Mouse (Mus musculus) heart, adult 11 months (tissue): ENCODE measurements at regions not wholly inside any gene's neighbourhood (a gene's known extent, or its start where the extent isn't known, plus 50 kb on each side); places are given as distances from the start of the nearest gene placed in this dataset.

Source experiments
- DNase-seq: peaks from one replicate; pipeline ENCODE4 v3.0.0; 2022

DNA sequence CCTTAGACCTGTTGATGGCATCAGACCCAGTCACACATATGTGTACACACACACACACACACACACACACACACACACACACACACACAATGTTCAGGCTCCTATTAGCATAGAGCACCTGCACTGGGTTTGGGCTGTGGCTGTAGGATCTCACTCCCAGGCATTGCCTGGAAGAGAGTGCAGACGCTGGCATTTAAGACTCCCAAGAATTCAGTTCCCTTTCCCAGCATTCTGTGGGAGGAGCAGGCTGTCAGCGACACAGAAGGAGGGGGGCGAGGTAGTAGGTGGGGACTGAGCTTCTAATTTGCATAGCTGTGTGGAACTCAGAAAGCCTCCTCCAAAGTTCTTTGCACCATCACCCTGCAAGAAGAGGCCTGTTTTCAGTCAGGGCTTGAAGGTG is 374.2 kb upstream of the Fam49b start:
- peak; percentile 89 for DNase-seq

DNA sequence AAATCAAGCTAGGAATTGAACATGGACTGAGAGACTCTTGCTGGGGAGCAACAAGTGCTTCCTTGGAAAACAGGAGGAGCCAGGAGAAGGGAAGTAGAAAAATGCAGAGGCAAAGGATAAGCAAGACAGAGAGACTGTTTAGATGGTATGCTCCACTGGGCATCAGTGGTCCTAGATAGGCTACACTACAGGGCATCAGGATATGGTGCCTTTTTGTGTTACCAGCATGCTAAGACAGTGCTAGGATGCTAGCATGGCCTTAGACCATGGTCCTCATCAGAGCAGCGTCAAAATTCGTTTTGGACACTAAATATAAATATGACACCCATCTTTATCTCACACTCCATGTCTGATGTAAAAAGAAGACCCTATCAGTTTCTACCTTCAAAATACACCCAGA is 374.6 kb upstream of the Fam49b start:
- peak; percentile 30 for DNase-seq

DNA sequence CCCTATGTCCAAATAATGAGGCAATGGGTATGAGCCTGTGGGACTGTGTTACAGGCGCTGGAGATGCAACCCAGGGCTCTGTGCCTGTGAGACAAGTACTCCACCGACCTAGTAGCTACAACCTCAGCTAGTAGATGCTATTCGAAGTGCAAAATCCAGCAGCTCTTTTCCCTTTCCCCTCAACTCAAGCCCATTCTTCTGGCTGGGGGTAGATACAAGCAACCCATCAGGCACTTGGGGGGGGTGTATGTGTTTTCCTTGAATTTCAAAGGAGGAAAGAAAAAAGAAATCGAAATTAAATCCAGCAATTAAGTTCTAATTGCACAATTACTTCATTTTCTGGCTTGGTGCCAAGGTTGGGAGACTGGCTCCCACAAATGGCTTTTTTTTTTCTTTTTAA is 372.4 kb upstream of the Gm21798 start:
- peak; percentile 76 for DNase-seq

DNA sequence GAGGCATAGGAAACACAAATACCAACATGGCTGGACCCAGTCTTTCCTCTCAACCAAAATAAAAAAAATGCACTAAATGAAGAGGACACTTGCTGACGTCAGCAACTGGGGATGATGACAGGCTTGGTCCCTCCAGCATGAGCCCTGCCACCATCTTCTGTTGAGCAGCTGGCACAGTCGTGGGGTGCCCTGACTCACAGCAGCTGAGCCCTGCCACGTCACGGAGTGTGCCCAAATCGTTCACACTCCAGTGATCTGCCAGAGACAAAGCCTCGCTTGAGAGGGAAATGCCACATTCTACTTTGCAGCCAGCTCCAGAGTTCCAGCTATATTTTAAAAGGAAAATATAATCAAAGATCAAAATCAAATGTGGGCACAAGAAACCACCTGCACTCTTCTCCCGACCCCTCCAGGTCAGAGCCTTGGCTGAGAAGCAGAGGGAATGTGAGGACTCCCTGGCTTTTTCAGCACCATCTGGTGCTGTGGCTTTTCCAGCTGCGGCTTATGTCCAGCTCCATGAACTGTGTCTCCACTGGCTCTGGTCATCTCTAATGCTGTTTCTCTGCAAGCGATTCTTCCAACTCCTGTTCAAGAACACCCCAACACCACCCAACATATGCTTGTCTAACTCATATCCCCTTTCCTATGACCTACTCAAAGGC is 371.0 kb upstream of the Gm21798 start:
- DNase-seq: peak; percentile 74

DNA sequence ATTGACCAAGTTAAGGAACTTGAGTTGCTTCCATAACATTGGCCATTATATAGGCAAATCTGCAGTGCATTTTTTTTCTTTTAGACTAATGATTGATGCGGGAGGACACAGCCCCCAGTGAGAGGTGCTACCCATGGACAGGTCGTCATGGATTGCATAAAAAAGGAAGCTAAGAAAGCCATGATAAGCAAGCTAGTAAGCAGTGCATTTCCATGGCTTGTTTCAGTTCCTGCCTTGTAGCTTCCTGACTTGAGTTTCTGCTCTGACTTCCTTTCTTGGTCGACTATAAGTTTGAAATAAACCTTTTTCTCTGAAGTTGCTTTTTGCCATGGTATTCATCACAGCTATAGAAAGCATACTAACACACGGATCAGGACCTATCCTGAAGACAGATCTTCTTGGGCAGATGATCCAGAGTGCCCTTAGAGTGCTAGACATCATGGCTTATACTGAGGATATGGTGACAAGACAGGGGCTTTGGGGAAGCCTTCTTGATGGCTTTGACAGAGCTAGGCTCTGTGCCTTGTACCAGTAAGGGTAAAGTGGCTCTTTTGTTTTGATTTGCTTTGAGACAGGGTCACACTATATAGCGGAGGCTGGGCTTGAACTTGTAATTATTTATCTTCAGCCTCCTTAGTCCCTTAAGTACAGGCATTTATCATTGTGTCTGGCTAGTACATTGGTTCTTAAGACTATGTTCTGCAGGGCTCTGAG is 370.1 kb upstream of the Gm21798 start:
- peak; percentile 55 for DNase-seq

DNA sequence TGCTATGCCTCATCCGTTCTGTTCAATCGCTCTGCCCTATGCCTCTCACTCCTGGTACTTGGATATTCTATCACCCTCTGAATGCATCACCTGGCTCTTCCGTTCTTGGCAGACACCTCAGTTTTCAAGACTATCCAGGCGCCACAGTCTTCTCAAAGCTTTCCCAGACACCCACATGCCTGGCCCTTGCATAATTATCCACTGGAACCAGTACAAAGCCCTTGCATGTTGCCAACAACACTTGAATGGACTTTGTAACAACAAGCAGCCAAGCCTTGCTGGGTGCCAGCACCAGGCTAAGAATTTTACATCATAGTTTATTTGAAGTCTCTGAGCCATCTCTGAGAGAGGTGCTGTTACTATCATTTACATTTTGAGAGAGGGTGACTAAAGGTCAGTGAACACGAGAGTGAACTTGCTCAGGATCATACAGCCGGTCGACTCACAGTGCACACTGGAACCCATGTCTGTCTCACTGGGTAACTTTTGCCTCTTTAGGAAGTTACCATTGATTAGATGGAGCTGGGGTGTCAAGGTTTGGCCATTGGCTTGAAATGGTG is 368.8 kb upstream of the Gm21798 start:
- DNase-seq: peak; percentile 96

DNA sequence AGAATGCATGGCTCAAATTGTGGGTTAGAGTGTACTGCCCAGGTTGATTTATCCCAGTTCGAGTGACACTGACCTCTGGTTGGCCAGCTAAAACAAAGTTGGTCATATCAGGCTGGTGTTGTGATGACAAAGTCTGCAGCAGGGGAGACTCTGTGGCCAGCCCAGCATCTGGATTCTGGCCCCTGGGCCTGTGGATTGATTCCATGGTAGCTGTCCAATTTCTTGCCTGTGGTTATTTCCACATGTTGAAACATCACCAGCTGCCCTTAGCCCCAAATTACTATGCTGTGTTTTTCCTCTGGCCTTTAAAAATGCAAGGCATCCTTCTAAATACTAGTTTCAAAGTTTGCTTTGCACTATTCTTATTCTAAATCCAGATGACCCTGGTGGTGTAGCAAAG is 346.8 kb upstream of the Gm21798 start:
- DNase-seq: peak; percentile 96

DNA sequence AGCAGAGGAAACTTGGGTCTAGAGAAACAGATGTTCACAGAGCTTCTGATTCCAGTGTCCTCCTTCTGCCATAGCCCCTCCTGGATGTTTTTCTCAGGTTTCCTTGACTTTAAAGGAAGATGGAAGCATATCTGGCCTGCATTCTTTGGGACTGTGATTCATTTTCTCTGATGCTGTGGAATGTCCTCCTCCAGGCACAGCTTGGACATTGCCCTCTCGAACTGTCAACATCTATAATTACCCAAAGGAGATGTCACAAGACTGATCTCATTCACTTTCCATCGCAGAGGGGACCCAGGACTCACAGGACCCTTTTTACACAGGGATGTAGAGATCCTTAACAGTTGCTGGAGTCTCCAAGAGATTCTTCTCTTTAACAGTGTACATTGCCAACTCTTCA is 345.9 kb upstream of the Gm21798 start:
- peak; percentile 46 for DNase-seq

DNA sequence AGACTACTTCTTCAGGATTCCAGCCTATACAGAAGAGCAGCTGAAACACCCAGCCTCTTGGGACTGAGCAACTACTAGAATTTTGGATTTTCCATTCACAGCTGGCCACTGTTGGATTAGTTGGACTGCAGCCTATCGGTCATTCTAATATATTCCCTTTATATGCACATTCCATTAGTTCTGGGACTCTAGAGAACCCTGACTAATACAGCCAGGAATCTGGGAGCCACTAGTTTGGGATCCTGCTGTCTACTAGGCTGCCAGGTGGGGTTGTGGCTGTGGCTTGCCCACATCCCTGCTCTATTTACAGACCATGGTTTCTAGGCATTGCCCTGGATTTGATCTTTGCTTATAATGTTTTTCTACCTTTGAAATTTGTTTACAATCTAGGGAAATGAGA is 343.3 kb upstream of the Gm21798 start:
- DNase-seq: no peak

DNA sequence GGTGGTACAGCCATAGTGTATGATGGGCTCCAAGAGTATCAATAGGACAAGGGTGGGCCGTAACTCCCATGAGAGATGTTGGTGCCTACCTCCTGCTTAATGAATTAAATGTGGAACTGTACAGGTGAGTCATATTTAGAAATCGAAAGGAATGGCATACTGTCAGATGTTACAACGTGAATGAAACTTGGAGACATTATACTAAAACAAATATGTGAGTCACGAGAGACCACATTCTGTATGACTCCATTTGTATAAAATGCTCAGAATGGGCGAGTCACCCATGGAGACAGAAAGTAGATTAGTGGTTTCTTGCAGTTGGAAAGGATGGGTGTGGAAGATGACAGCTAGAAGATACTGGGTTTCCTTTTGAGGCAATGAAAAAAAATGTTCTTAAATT is 340.4 kb upstream of the Gm21798 start:
- no peak for DNase-seq

DNA sequence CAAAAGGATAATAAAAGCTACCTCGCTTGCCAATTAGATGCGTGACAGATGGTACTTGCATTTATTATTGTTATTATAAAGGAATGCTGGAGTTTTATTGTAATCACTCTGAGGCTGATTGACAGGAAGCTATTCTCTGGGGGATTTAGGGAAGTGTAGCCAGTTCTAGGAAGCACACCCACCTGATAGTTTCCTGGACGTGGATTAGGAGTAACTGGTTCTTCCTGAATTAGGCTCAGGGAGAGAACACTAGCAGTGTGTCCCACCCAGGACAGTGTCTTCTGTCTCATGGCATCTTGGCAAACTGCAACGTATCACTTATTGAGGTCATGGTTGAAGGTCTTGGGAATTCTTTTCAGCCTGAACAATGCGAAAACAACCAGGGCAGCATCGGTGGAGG is 336.9 kb upstream of the Gm21798 start:
- peak; percentile 93 for DNase-seq

DNA sequence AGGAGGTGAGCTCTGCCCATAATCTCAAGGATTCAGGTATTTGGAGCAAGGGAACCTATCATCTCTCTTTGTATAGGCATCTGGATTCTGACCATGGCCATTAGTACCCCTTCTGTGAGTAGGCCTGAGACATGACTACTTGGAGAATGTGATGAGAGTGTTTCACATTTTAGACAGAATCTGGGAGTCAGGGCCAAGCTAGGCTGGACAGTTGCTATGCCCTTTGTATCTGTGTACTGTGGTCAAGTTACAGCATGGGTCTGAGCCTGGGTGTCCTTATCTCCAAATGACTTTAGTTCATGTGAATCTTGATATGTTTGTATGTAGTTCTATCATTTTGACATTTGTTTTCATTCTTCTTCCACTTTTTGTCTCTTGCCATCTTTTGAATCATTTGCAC is 336.3 kb upstream of the Gm21798 start:
- peak; percentile 85 for DNase-seq

DNA sequence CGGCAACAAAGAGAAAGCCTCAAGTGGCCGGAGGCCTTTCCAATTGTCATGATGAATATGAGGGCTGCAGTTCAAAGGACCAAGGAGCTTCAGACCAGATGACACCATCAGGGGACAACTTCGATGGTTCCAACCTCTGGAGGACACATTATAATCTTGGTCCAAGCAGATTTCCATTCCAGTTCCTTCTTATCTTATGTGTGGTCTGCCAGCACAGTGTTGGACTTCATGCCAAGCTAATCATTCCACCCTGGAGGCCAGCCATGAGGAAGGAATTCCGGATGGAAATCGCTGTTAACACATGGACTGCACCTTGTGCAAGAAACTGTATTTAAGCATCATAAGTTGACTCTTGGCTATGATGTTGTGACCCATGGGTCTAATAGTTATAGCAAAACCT is 334.5 kb upstream of the Gm21798 start:
- DNase-seq: peak; percentile 93

DNA sequence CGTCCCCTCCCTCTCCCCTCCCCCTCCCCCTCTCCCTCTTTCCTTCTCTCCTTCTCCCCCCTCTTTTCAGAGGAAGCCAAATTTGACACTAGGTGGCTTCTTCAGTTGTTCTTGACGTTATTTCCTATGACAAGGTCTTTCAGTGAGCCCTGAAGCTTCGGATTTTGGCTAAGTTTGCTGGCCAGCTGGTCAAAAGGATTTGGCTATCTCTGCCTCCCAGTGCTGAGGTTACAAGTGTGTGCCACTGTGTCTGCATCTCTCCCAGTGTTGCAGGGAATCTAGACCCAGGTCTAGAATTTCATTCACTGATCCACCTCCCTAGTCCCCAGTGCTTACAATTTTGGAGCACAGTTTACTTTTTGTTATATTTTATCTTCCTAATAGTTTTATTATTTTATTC is 329.7 kb upstream of the Gm21798 start:
- no peak for DNase-seq

DNA sequence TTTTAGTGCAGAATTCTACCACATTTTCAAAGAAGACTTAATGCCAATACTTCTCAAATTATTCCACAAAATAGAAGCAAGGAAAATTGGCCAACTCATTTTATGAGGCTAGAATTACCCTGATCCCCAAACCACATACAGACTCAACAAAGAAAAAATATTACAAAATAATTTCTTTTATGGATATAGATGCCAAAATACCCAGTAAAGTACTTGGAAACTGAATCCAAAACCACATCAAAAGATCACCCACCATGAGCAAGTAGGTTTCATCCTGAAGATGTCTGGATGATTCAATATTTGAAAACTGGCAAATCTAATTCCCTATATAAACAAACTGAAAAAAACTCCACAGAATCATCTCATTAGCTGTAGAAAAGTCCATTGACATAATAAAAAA is 316.7 kb upstream of the Gm21798 start:
- DNase-seq: no peak

DNA sequence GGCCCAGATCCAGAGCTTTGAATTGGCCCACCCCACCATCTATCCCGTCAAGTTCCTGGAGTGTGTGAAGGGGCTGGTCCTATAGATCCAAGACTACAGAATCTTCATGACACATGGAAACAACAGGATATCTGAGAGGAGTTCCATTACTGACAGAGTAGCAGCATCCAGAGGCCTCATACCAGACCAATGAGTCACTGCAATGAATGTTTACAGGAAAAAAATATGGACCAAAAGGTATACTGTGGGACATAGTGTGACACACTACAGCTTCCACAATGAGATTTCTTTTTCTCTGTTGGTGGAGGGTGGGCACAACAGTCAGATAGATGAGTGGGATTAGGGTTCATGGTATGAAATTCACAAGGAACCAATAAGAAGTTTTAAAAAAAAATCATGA is 316.0 kb upstream of the Gm21798 start:
- peak; percentile 16 for DNase-seq

DNA sequence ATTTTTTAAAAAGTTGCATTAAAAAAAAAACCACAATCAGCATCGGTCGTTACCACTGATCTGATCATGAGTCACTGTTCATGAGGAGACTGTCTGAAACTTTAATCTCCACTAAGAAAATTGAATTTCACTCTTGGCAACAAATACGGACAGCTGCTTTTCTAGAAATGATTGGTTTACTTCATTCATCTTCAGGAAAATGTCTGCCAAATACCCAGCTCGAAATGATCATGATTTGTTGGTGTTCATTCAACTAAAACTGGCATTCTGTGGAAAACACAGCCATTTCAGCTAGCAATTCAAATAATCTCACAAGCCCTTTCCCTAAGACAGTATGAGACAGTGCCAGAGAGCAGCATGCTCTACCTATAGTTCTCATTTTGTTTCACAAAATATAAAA is 312.7 kb upstream of the Gm21798 start:
- DNase-seq: no peak

DNA sequence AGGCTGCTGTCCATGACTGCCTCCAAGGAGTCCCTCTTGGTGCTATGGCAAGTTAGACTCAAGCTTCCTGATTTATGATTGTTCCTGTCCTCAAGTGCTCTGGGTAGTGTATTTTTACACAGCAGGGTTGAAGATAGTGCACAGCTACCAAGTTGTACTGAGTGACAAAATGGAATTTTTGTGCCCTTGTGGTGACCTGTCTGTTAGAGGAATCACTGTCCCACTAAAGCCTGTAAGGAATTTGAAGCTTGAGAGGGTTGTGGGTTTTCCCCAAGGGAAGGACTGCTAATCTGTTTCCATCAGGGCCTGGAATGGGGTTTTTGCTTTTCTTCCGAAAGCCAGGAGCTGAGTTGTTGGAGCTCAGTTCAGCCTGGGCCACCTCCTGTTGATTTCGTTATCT is 306.8 kb upstream of the Gm21798 start:
- DNase-seq: peak; percentile 80

DNA sequence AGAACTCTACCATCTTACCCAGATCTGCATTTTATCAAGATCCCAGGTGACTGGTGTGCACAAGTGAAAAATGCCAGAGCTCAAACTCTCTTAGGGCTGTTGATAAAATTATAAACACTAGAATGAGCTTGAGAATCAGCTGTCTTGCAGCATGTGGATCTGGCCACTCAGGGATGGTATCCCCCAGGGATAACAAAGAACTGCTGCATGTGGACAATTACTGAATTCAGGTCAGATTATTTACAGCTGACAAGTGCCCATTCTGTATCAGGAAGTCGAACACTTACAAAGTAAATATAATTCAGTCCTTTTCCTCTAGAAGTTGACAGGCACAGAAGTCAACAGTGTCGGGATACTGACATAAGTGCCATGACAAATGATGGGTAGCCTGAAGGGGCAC is 306.3 kb upstream of the Gm21798 start:
- DNase-seq: peak; percentile 29

DNA sequence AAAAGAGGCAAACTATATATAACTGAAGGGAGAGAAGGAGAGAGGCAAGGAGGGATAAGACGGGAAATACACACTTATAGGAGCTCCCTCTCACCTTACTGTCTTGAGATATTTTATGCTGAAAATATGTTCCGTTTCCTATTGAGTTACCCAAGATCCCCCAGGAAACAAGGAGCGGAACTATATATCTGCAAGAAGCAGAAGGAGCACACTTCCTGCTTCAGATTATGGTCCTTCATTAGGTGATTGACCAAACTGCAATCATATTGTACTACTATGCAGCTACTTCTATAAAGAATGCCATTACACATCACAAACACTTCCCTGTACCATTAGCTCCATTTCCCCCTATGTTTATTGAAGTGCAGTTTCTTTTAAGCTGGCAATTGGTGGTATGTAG is 304.9 kb upstream of the Gm21798 start:
- no peak for DNase-seq

DNA sequence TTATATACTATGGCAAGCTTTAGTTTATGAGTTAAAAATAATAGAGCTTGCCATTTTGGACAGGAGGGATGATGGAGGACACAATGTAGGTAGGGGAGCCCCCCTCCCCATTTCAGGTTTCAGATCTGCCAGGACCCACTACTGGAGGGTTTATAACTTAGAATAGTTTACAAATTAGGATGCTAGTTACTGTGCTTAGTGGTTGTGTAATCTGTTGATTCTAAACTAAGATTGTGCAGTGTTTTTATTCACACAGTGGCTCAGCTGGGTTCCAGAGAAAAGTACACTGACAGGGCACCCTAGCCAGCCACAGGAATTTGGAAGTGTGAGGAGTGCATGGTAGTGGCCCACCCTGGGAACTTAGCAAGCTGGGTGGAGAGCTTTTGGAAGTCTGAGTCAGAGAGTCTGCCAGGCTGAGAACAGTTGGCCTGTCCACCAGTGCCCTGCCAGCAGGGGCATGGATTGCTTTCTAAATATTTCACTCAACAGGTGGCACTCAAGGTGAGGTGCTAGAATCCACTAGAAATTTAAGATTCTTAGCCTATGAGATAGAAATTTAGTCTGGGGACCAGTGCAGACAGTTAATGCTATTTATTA is 303.9 kb upstream of the Gm21798 start:
- DNase-seq: peak; percentile 57

DNA sequence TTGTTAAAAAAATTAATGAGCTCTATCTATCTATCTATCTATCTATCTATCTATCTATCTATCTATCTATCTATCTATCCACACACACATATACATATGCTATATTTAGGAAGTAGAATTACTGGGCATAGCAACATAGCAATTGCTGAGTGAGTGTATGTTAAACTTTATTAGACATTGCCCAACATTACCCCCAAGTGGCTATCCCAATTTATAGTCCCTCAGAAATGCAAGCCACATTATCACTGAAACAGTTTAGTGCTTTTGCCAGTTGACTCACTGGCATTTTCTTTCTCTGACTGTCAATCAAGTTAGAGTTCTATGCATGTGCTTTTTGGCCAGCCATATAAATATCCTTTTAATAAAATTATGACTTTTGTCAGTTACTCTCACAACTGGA is 302.3 kb upstream of the Gm21798 start:
- DNase-seq: peak; percentile 7

DNA sequence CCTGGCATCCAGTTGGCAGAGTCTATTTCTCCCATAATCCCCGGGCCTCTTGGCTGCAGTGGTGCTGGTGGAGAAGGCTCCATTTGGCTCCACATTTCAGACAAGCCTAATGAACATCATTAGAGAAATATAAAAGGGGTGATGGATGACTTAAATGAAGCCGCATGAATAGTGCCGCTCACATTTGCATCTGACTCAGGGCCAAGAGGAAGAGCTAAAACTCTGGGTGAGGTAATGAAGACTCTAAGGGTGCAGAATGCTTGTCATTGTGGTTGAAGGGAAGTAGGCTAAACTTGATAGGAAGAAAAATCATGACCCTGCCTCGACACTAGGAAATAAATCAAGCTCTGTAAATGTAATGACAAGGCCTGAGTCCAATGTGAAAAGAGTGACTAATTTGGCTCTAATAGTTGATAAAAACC is 298.3 kb upstream of the Gm21798 start:
- peak; percentile 17 for DNase-seq

DNA sequence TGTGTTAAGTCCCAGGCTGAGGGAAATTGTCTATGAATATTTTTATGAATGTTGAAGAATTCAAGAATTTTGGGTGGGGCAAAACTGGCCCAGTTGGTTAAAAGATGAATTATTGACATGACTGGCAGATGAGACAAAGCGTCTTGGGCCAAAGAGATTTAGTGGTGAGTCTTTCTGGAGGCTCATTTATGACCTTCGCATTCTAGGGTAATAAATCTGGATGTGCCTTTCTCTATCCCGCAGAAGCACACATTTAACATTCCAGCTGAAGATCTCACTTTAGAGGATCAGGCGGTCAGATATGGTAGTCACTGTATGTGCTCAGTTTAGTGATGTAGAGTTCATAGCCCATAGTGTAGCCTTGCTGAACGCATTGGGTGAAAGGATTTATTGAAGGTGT is 296.9 kb upstream of the Gm21798 start:
- DNase-seq: peak; percentile 63
